Mouse (Mus musculus) intestine, postnatal 0 days (tissue): ENCODE data around the gene Wsb2. TPM values are rescaled to one million over a fixed set of nuclear protein-coding genes. Genes with fewer than 3 reads are reported as not detected.

Experiments used
- ATAC-seq: fragments of 200-750 bp; cut with Nextera tagmentation; 2 replicates; pipeline ENCODE4 v1.8.0; 2017; ENCODE audit warnings: mild to moderate bottlenecking, moderate TSS enrichment, moderate library complexity
- H3K27ac ChIP-seq: fragments of 300-500 bp; sonication (generic); 2 replicates; pipeline ENCODE4 v1.5.1; 2014; ENCODE audit warnings: mild to moderate bottlenecking, low read depth, low read length, moderate library complexity
- H3K27me3 ChIP-seq: fragments of 300-500 bp; sonication (generic); replicated peaks from 2 replicates; pipeline ENCODE4 v1.6.1; 2014; ENCODE audit warnings: low read length, mixed read lengths; ENCODE audit not compliant: control insufficient read depth, insufficient read depth
- H3K36me3 ChIP-seq: fragments of 300-500 bp; sonication (generic); 2 replicates; pipeline ENCODE4 v1.6.1; 2014; ENCODE audit warnings: mild to moderate bottlenecking, moderate library complexity; ENCODE audit not compliant: control insufficient read depth, insufficient read depth
- H3K4me1 ChIP-seq: fragments of 300-500 bp; sonication (generic); replicated peaks from 2 replicates; pipeline ENCODE4 v1.6.1; 2014; ENCODE audit warnings: antibody characterized with exemption, low read length, mixed read lengths; ENCODE audit not compliant: control insufficient read depth, insufficient read depth
- H3K4me2 ChIP-seq: fragments of 300-500 bp; sonication (generic); replicated peaks from 2 replicates; pipeline ENCODE4 v1.6.1; 2014; ENCODE audit warnings: low read depth, mild to moderate bottlenecking, moderate library complexity
- H3K4me3 ChIP-seq: fragments of 300-500 bp; sonication (generic); 2 replicates; pipeline ENCODE4 v1.5.1; 2014; ENCODE audit warnings: low read depth, low read length
- H3K9ac ChIP-seq: fragments of 300-500 bp; sonication (generic); 2 replicates; pipeline ENCODE4 v1.6.1; 2014; ENCODE audit warnings: mild to moderate bottlenecking, low read depth, low read length
- H3K9me3 ChIP-seq: fragments of 300-500 bp; sonication (generic); 2 replicates; pipeline ENCODE4 v1.6.1; 2016; ENCODE audit warnings: mixed run types; ENCODE audit not compliant: control insufficient read depth
- CTCF ChIP-seq: sonication (generic); IDR thresholded peaks from 2 replicates; pipeline ENCODE4 v1.5.1; 2016; ENCODE audit warnings: low read depth, mild to moderate bottlenecking, control low read depth, antibody characterized with exemption, moderate library complexity
- WGBS: fragments of 180-500 bp; shearing (Covaris S2); extraction: QIAGEN DNeasy Blood & Tissue Kit; methylation state at CpG from one replicate; pipeline ENCODE4 v1.1.7; 2014; 5-methylcytosine and 5-hydroxymethylcytosine counted together
- polyA plus RNA-seq: library from polyadenylated mRNA; unstranded; fragments of >200 nt; fragmentation: Nextera tagmentation; extraction: Ambion mirVana; gene quantifications from 2 replicates; pipeline ENCODE4 v1.2.1, GENCODE M21; 2015

The Wsb2 gene
- polyA plus RNA-seq, 1 experiment from 2014 or later: 125 TPM

DNA sequence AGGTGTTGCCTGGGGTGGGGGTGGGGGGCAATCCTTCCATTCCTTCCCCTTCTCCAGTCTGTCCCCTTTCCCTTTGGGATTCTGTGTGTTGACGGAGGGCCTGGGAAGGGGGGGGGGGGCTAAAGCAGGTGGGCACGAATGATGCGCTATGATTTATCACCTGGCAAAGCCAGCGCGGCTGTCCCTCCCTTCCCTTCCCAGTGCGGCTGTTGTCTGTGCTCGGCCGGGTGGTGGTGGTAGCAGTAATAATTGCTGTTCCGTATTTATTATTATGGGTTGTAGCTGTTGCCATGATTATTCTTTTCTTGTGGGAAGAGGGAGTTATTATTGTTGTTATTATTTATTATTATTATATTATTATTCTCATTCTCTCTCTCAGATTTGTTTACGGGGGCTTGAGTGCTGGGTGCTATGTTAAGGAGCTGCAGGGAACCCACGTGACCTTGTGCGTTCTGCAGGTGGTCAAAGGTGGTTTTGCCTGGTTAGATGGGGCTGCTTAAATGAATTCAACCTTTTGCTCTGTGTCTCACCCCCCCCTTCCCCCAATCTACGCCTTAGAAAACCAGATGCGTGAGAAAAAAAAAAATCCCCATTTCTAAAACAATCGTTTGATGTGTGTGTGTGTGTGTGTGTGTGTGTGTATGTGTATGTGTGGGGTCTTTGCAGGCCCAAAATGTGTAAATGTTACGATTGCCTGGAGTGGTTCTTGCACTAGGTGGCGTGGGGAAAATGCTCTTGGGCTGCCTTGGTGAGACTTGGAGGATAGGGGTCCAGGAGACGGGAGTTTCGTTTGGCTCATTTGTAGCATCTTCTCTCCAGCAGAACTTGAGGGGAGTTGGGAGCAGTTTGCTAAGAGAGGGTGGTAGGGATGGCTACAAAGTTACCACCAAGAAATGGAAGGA, 58.2 kb downstream of the Wsb2 start:
- H3K4me3 ChIP-seq: no peak overlapping the region

DNA sequence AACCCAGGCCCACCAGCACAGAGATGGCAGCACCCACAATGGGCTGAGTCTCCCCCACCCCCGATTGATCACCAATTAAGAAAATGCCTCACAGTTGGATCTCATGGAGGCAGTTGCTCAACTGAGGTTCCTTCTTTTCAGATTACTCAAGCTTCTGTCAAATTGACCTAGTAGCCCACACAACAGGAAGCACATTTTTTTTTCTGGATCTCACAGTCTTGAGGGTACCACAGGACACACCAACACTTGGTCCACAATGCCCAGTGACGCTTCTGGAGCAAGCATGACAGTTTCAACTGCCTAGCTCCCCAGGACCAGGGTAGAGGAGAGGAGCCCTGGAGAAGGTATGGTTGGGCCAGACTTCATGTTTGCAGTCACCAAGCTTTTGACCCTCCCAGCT, 60.3 kb downstream of the Wsb2 start:
- Histone ChIP-seq H3K9ac (no peak overlapping the region), H3K27me3 (peaks cover 27% of the 10 kb centered on the region), H3K4me1 (no peaks in the 10 kb centered on the region), H3K27ac (no peak overlapping the region), H3K4me3 (no peak overlapping the region), H3K36me3 (no peaks in the 10 kb centered on the region), H3K4me2 (no peak overlapping the region), H3K9me3 (no peaks in the 10 kb centered on the region)
- TF ChIP-seq CTCF: no peak
- ATAC-seq: no peak
- 75% methylated on average over 2 of the region's 2 CpGs for WGBS

More for the DNA sequence above, 58.2 kb downstream of the Wsb2 start:
- no peak overlapping the region for H3K9ac ChIP-seq
- no peak overlapping the region for H3K4me2 ChIP-seq
- ATAC-seq: no peak
- 33% methylated on average over 19 of the region's 19 CpGs for WGBS
- TF ChIP-seq CTCF: no peak
- peaks cover 27% of the 10 kb centered on the region for H3K27me3 ChIP-seq
- H3K4me1 ChIP-seq: no peaks in the 10 kb centered on the region
- H3K9me3 ChIP-seq: no peaks in the 10 kb centered on the region
- no peak overlapping the region for H3K27ac ChIP-seq
- H3K36me3 ChIP-seq: no peaks in the 10 kb centered on the region

Other genes with a start within 250 kb of the Wsb2 start
- gene Suds3, start 241.2 kb upstream of the Wsb2 start, polyA plus RNA-seq: 41.8 and 47.2 TPM in 2 replicates
- 40.4 and 47.7 TPM in 2 replicates for gene Taok3, start 237.2 kb upstream of the Wsb2 start, polyA plus RNA-seq
- gene Pebp1, start 69.7 kb upstream of the Wsb2 start, polyA plus RNA-seq: 258 and 267 TPM in 2 replicates
- 13.9 and 14.9 TPM in 2 replicates for gene Vsig10, start 38.2 kb upstream of the Wsb2 start, polyA plus RNA-seq
- 29.1 and 29.9 TPM in 2 replicates for gene Rfc5, start 31.7 kb downstream of the Wsb2 start, polyA plus RNA-seq
- 0.12 and 0.24 TPM in 2 replicates for gene Ksr2, start 56.7 kb downstream of the Wsb2 start, polyA plus RNA-seq